In genomic region chr7:49428947-49429346, GRCm38 (mm10) we compare ENCODE assay signal across 7 mouse cellular contexts.
DNase-seq lines count a peak whose midpoint lies in the region; ATAC-seq and TF ChIP-seq lines count a peak whose summit lies in the region.

No protein-coding gene starts in this region.

- 53% methylated on average over 5 of the region's 5 CpGs for WGBS in lung, postnatal 0 days

- no peak overlapping the region for H3K27ac ChIP-seq in lung, postnatal 0 days (ENCODE audit: low read length)

- H3K4me3 ChIP-seq in lung, postnatal 0 days (ENCODE audit: low read depth, low read length), result no peak overlapping the region

- H3K4me2 ChIP-seq in lung, postnatal 0 days (replicated peaks; ENCODE audit: low read depth, low read length), result no peak overlapping the region

- no peaks in the 10 kb centered on the region for H3K36me3 ChIP-seq in lung, postnatal 0 days (ENCODE audit: insufficient read depth, low read length)

- no peak for TF ChIP-seq EP300 in lung, postnatal 0 days (IDR thresholded peaks at IDR 0.05)

- ATAC-seq in hematopoietic stem cell, adult 5-6 weeks (replicated peaks in 1 of 2; ENCODE audit: insufficient read depth in 1 of 2, low FRiP score in 2 of 2, low TSS enrichment in 1 of 2, low read depth in 1 of 2, poor library complexity in 2 of 2, severe bottlenecking in 2 of 2), result peak; percentile 33 to 40; a peak in 1 of 4 replicates
- peak; percentile 93 for ATAC-seq in lung, postnatal 0 days

- H3K9ac ChIP-seq in lung, postnatal 0 days (replicated peaks; ENCODE audit: low read depth), result no peak overlapping the region

- peak; percentile 28 for DNase-seq in 3T3-L1 (ENCODE audit: low read depth, low spot score)
- peak; percentile 39 for DNase-seq in CD4-positive helper T cell, adult 2 months (ENCODE audit: low read depth, low spot score)
- DNase-seq in lung, postnatal 0 days (ENCODE audit: low spot score), result peak; percentile 71
- DNase-seq in cerebellum, adult 9-11 months, result no peak
- no peak for DNase-seq in gastrocnemius, adult 18-20 months (ENCODE audit: low spot score)
- DNase-seq in frontal cortex, adult 2 months (ENCODE audit: extremely low spot score in 1 of 2, low spot score in 1 of 2), result no peak

- no peaks in the 10 kb centered on the region for H3K9me3 ChIP-seq in lung, postnatal 0 days (ENCODE audit: low read length)

- H3K27me3 ChIP-seq in lung, postnatal 0 days (replicated peaks; ENCODE audit: insufficient read depth, low read length), result no peaks in the 10 kb centered on the region

- no peaks in the 10 kb centered on the region for H3K4me1 ChIP-seq in lung, postnatal 0 days (ENCODE audit: insufficient read depth, low read depth, low read length)

- no peak for TF ChIP-seq CTCF in lung, postnatal 0 days (IDR thresholded peaks at IDR 0.05)

Comparison
In these comparisons a context has a peak if more than half of its experiments do, and no peak if none do; other contexts are left out.
1. DNase-seq: peak in 3T3-L1 (single experiment), CD4-positive helper T cell, adult 2 months (single experiment) and lung, postnatal 0 days (single experiment); none in cerebellum, adult 9-11 months (single experiment), gastrocnemius, adult 18-20 months (single experiment) and frontal cortex, adult 2 months (0 of 2).